Mouse (Mus musculus) macrophage (primary cell): Measurements from ENCODE around the gene Ube2c. TPM values are rescaled to one million over a fixed set of nuclear protein-coding genes. Genes with fewer than 3 reads are reported as not detected.
"Not testable (repeated sequence)": the region's sequence is repeated elsewhere in the genome, so short reads cannot be mapped to it uniquely, and the experiment has no call there.

ENCODE experiments used
- H3K27ac ChIP-seq: fragments of 350-480 bp; formaldehyde crosslinking; 2 replicates; pipeline ENCODE4 v1.9.0; 2021
- H3K36me3 ChIP-seq: fragments of 350-480 bp; formaldehyde crosslinking; 2 replicates; pipeline ENCODE4 v1.9.0; 2021; ENCODE audit errors: inconsistent target
- H3K4me3 ChIP-seq: fragments of 350-480 bp; formaldehyde crosslinking; 2 replicates; pipeline ENCODE4 v1.9.0; 2021; ENCODE audit errors: inconsistent target
- H3K79me2 ChIP-seq: fragments of 350-480 bp; formaldehyde crosslinking; 2 replicates; pipeline ENCODE4 v1.9.0; 2021; ENCODE audit errors: inconsistent target
- WGBS: methylation state at CpG from one replicate; pipeline ENCODE4 v1.1.7; 2026; ENCODE audit warnings: inconsistent platforms; ENCODE audit not compliant: missing documents; 5-methylcytosine and 5-hydroxymethylcytosine counted together
- polyA plus RNA-seq: library from polyadenylated mRNA; stranded (reverse); fragments of 250-400 nt; gene quantifications from 3 replicates; pipeline ENCODE4 v1.2.4, GENCODE M21; 2018; ENCODE audit warnings: inconsistent platforms

Ube2c gene
- polyA plus RNA-seq, 1 experiment from 2014 or later: 21.7 TPM

DNA sequence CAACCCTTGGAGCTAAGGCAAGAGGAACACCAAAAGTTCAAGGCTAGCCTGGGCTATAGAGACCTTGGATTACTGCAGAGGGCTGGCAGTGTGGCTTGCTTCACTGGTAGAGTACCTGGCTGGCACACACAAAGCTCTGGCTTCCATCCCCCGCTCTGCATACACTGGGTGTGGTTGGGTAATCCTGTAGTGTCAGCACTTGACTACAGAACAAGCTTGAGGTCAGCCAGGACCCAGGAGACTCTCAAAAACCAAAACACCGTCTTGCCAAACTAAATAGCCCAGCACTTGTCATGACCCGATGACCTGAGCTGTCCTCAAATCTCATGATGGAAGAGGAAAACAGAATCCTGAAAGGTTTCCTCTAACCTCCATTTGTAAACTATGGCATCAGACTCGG lies 20.8 kb downstream of the Ube2c start:
- Histone ChIP-seq H3K36me3 (peaks cover 35% of the 10 kb centered on the region), H3K4me3 (no peak overlapping the region), H3K79me2 (no peaks in the 10 kb centered on the region), H3K27ac (no peak overlapping the region)
- WGBS: 94% methylated on average over 4 of the region's 4 CpGs

DNA sequence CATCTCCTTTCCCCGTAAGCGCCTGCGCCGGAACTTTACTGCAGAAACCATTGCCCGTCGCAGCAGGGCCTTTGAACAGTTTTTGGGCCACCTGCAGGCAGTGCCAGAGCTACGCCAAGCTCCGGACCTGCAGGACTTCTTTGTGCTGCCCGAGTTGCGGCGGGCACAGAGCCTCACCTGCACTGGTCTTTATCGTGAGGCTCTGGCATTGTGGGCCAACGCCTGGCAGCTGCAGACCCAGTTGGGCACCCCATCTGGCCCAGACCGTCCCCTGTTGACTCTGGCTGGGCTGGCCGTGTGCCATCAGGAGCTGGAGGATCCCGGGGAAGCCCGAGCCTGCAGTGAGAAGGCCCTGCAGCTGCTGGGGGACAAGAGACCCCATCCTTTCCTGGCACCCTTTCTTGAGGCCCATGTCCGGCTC lies 22.2 kb downstream of the Ube2c start:
- 92% methylated on average over 18 of the region's 18 CpGs for WGBS
- no peak overlapping the region for H3K4me3 ChIP-seq
- no peaks in the 10 kb centered on the region for H3K79me2 ChIP-seq
- no peak overlapping the region for H3K27ac ChIP-seq
- H3K36me3 ChIP-seq: peaks cover 49% of the 10 kb centered on the region

DNA sequence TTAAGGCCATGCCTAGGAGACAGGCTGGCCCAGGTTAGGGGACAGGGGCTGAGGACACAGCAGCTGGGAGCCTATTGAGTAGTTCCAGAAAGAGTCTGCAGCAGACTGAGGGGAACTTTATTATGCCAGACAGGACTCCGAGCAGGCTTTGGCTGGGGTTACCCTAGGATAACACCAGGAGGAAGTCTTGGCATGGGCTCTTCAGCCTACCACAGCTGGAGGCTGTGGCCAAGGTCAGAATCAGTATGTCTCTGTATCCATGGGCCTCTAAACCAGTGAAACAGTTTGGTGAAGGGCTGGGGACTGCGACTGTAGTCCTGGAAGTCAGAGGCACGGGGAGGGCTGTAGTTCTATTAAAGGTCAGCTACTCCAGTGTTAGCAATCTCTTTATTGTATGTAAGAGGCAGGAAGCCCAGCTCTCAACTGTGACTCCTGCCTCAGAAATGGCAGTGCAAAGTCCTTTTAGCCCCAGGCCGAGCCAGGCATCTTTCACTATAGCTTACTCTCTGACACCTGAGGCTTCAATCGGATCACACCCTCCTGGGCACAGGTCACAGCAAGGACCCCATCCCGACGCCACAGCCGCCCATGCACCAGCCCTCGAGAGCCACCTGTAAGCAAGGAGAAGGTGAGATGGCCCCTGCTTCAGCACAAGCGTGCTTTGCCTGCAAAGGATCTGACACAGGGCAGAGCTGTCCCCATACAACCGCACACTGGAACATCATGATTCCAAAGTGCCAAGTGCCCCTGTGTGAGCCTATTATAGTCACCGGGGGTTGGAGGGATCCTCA lies 22.9 kb downstream of the Ube2c start:
- Histone ChIP-seq H3K79me2 (no peaks in the 10 kb centered on the region), H3K27ac (no peak overlapping the region), H3K4me3 (no peak overlapping the region), H3K36me3 (peaks cover 52% of the 10 kb centered on the region)
- 95% methylated on average over 12 of the region's 12 CpGs for WGBS

DNA sequence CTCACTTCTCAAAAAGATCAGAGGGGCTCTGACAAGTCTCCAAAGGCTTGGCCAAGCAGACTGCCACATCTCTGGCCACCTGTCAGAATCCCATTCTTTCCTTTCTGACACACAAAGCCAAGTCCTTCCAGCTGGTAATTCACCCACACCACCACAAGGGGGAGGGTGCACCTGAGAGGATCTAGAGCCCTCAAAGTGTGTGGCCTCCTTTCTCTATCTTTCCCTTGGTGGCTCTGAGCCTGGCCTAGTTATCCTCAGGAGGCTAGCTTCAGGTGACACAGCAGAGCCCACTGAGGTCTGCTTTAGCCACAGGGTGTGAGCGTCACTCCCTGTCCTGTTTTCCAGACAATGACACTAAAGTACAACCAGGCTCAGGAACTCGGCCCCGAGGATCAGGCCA lies 23.5 kb downstream of the Ube2c start:
- 93% methylated on average over 3 of the region's 3 CpGs for WGBS
- Histone ChIP-seq H3K27ac (no peak overlapping the region), H3K4me3 (no peak overlapping the region), H3K79me2 (no peaks in the 10 kb centered on the region), H3K36me3 (peaks cover 54% of the 10 kb centered on the region)

DNA sequence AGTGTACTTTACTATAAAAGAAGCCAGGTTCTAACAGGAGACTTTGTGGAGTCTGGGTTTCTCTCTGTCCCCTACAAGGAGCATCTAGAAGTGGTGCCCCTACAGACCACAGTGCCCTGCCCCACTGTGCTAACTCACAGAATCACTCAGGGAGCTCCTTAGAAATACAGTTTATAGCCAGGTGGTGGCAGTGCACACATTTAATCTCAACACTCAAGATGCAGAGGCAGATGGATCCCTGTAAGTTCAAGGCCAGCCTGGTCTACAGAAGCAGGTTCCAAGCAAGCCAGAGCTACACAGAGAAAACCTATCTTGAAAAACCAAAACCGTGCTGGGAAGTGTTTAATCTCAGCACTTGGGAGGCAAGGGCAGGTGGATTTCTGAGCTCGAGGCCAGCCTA lies 24.1 kb downstream of the Ube2c start:
- no peak overlapping the region for H3K4me3 ChIP-seq
- H3K79me2 ChIP-seq: no peaks in the 10 kb centered on the region
- WGBS: 75% methylated on average over 1 of the region's 2 CpGs
- H3K36me3 ChIP-seq: peaks cover 50% of the 10 kb centered on the region
- H3K27ac ChIP-seq: no peak overlapping the region

DNA sequence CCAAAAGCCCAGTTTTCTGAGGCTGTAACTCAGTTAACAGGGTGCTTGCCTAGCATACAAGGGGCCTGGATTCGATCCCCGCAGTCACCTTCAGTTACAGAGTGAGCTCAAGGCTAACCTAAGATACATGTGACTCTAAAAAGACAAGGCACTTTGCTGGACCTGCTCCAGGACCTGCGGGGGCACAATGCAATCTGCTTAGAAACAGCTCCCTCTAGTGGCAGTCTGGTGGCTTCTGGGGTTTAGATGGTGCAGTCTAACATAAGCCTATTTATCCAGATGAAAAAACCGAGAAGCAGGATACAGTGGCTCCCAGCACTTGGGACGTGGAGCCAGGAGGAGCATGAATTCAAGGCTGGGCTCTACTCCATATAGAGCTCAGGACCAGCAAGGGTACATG lies 24.6 kb downstream of the Ube2c start:
- Histone ChIP-seq H3K4me3 (no peak overlapping the region), H3K36me3 (peaks cover 50% of the 10 kb centered on the region), H3K79me2 (no peaks in the 10 kb centered on the region), H3K27ac (no peak overlapping the region)
- WGBS: 30% methylated on average over 5 of the region's 5 CpGs

DNA sequence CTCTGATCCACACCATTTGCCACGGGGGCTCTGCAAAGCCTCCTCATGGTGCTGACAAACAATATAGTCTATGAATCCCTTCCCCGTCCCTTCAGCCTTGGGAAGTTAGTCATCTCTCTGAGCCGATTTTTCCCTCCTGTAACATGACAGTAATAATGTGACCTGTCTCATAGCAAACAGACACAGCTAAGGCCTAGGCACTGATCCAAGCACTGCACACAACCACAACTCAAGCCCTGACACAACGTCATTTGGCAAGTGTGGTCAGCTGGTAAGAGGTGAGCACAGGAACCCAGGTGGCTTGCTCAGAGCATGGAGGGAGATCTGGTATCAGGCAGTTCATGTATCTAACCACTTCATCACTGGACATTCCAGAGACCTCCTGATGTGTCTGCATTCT lies 26.2 kb downstream of the Ube2c start:
- 95% methylated on average over 4 of the region's 4 CpGs for WGBS

DNA sequence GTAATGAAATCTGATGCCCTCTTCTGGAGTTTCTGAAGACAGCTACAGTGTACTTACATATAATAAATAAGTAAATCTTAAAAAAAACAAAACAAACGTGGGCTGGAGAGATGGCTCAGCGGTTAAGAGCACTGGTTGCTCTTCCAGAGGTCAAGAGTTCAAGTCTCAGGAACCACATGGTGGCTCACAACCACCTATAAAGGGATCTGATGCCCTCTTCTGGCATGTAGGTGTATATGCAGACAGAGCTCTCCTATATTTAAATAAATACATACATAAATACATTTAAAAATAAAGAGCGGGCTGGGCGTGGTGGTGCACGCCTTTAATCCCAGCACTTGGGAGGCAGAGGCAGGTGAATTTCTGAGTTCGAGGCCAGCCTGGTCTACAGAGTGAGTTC lies 28.9 kb downstream of the Ube2c start:
- H3K27ac ChIP-seq, H3K4me3 ChIP-seq: not testable (repeated sequence)
- Histone ChIP-seq H3K79me2 (peaks cover 34% of the 10 kb centered on the region), H3K36me3 (peaks cover 46% of the 10 kb centered on the region)
- WGBS: 72% methylated on average over 5 of the region's 6 CpGs

More for the DNA sequence above, 26.2 kb downstream of the Ube2c start:
- Histone ChIP-seq H3K27ac (no peak overlapping the region), H3K79me2 (peaks cover 7% of the 10 kb centered on the region), H3K36me3 (peaks cover 54% of the 10 kb centered on the region), H3K4me3 (no peak overlapping the region)

DNA sequence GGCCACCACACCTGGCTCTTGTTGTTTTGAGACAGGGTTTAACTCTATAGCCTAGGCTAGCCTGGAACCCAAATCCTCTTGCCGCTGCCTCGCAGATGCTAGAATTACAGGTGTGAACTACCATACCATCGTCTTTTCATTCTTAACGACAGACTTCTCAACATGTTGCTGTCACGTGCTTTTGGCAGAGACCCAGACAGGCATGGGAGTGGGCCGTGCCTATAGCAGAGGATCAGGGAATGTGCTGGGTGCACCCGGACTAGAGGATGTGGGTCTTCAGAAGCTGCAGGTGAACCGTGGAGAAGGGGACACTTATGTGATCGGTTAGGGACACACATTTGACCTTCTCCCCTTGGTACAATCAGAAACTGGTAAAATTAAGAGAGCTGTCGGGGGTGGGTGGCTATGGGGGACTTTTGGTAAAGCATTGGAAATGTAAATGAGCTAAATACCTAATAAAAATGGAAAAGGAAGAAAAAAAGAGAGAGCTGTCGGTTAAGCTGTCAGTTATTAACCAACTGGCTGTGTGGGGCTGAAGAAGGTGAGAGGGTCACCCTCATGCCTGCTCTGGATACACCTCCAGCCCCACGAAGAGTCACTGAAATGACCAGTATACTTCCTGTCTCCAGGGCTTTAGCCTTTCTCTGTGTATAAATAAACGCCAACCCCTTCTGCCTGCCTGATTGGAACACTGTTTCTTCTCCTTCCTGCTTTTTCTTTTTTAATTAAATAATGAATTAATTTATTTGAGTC lies 30.7 kb downstream of the Ube2c start:
- 93% methylated on average over 13 of the region's 13 CpGs for WGBS
- no peak overlapping the region for H3K27ac ChIP-seq
- H3K36me3 ChIP-seq: peaks cover 36% of the 10 kb centered on the region
- peaks cover 47% of the 10 kb centered on the region for H3K79me2 ChIP-seq
- no peak overlapping the region for H3K4me3 ChIP-seq

DNA sequence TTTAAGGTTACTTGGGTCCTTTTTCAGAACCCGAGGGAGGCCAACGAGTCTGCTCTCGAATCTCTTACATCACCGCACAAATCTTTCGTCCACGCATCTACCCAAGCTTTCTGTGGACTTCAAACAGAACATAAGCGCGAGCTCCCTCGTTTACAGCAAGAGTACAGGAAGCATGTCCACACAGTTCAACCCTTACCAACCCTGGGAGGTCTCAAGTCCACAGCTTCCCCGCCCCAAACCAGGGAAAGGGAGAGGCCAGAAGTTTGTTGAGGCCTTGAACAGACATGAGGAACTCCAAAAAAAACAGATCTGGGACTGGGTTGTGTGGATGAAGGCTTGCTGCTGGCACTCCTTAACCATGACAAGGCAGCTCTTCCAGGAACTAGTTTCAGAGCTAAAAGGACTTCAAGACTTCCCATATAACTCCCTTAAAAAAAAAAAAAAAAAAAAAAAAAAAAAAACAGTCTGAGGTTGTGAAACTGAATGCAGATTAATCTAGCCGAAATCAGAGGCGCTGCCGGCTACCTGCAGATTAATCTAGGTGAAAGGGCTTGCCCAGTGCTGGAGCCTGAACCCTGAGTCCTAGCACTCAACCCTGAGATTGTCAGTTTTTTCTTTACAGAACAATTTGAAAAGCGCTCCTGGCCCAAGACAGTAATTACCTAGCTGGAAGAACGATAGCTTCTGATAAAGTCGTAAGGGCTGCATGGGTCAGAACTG lies 33.7 kb downstream of the Ube2c start:
- WGBS: 75% methylated on average over 16 of the region's 16 CpGs
- Histone ChIP-seq H3K27ac (no peak overlapping the region), H3K79me2 (peaks cover 71% of the 10 kb centered on the region), H3K4me3 (peak overlapping the region; percentile 91), H3K36me3 (peaks cover 16% of the 10 kb centered on the region; the same call in 1 of the 2 replicates)

DNA sequence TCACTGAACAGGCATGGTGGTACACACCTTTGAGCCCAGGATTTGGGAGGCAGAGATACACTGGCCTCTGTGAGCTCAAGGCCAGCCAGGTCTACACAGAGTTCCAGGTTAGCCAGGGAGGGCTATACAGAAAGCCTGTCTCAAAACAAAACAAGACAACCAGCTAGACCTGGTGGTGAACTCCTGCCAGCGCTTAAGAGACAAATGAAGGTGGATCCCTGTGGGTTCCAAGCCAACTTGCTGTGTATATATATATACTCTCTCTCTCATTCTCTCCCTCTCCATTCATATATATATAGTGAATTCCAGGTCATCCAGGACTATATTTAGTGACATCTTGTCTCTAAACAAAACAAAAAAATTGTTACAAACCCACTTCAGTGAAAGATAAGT lies 34.2 kb downstream of the Ube2c start:
- Histone ChIP-seq H3K36me3 (peaks cover 18% of the 10 kb centered on the region; the same call in 1 of the 2 replicates), H3K27ac (peak overlapping the region; percentile 85), H3K4me3 (peak overlapping the region; percentile 91), H3K79me2 (peaks cover 71% of the 10 kb centered on the region)
- WGBS: 78% methylated on average over 1 of the region's 1 CpGs

DNA sequence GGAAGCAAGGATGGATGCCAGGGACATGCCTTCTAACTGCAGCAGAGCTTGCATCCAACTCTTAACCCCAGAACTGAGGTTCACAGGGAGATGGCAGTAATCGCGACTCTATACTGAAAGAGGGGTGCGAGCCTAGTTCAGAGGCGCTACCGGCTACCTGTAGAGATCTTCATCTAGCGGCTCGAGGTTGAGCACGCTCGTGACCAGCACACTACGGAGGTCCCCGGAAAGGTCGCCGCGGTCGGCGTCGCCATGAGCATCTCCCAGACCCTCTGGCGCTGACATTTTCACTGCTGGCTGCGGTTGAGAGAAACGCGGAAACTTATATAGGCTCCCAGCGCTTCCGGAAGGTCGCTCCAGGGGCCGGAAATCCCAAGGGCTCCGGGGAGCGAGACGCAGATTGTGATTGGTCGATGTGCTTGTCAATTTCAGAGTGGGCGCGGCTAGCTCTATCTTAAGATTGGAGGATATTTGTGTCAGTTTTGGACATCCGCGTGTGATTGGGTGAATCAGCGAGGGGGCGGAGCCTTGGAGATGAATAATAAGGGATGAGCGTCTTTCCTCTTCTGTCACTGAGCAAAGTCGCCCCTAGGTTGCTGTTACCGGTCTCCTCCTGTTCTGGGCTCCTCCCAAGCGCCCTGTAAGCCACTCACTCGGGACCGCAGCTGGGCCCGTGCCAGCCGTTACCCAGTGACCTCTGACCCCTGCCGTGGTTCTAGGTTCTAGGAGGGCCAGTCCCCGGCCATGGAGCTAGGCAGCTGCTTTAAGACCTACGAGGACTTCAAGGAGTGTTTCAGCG lies 35.0 kb downstream of the Ube2c start, which contains the start of the genes Acot8 and Zswim3:
Gene Acot8, minus strand, starts transcription at position 350 of the 799 bp plus-strand sequence.
Gene Zswim3, plus strand, starts transcription at position 566 of the 799 bp plus-strand sequence.
- 2% methylated on average over 46 of the region's 47 CpGs for WGBS
- Histone ChIP-seq H3K4me3 (peak within 1 kb of the TSS; percentile 91), H3K36me3 (peaks cover 16% of the 10 kb centered on the region; the same call in 1 of the 2 replicates), H3K79me2 (peaks cover 71% of the 10 kb centered on the region), H3K27ac (peak within 1 kb of the TSS; percentile 85)

DNA sequence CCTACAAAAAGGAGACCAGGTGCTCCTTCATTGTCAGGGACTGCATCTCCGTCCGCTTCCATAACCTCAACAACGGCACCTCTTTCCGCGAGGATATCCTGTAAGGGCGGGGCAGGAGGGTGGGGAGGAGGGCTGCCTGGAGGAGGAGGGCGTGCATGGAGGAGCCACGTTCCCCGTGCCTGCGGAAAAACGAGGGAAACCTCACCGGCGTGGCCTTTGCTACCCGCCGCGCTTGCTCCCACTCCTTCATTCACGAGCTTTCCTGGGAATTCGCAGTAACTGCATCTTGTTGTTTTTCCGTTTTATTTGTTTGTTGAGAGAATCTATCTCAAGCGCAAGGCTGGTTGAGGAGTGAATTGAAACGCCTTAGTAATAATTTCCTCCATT lies 35.6 kb downstream of the Ube2c start:
- Histone ChIP-seq H3K36me3 (peaks cover 11% of the 10 kb centered on the region; the same call in 1 of the 2 replicates), H3K79me2 (peaks cover 68% of the 10 kb centered on the region), H3K4me3 (peak overlapping the region; percentile 91), H3K27ac (peak overlapping the region; percentile 85)
- WGBS: 2% methylated on average over 21 of the region's 21 CpGs

DNA sequence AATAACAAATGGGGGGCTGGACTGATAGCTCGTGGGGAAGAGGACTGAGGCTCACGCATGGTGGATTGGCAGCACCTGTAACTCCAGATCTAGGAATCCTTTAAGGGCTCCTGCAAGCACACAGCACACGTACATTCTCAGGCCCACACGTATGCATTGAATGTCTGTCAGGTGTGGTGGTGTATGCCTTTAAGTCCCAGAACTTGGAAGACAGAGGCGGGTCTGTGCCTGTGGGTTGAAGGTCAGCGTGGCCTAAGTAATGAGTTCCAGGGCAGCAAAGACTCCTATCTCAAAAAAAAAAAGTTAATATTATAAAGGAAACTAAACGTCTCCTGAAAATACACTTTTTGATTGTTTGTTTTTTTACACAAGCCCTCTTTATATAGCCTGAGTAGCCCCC lies 36.9 kb downstream of the Ube2c start:
- H3K36me3 ChIP-seq: peaks cover 3% of the 10 kb centered on the region; the same call in 1 of the 2 replicates
- peaks cover 56% of the 10 kb centered on the region for H3K79me2 ChIP-seq
- WGBS: 98% methylated on average over 7 of the region's 7 CpGs
- no peak overlapping the region for H3K4me3 ChIP-seq
- H3K27ac ChIP-seq: no peak overlapping the region
